Mouse (Mus musculus) spleen, postnatal 14 days (tissue): ENCODE results near the gene Pdzd9.
A peak's percentile ranks its signal among the peaks of the same experiment; 100 is the strongest.
"Not testable (repeated sequence)": the region's sequence is repeated elsewhere in the genome, so short reads cannot be mapped to it uniquely, and the experiment has no call there.

Experiments used
- DNase-seq, 2 experiments: peaks; one replicate each; pipeline ENCODE4 v3.0.0; 2021 to 2022; ENCODE audit warnings: low spot score in 2 of 2

Gene Pdzd9

GRCm38 (mm10) chr7:120670153-120670875, at the start of gene Pdzd9:
Gene Pdzd9, minus strand, starts transcription at chr7:120670343.
- DNase-seq, result peak; percentile 25 to 58

- DNase-seq, result no peak
Observed at GRCm38 (mm10) chr7:120717261-120717660, 47.1 kb upstream of the Pdzd9 start.

GRCm38 (mm10) chr7:120713951-120714350, 43.8 kb upstream of the Pdzd9 start:
- not testable (repeated sequence) for DNase-seq

GRCm38 (mm10) chr7:120713225-120713624, 43.1 kb upstream of the Pdzd9 start:
- no peak for DNase-seq

- no peak for DNase-seq
Observed at GRCm38 (mm10) chr7:120712071-120712470, 41.9 kb upstream of the Pdzd9 start.

GRCm38 (mm10) chr7:120703888-120704287, 33.7 kb upstream of the Pdzd9 start:
- no peak for DNase-seq

GRCm38 (mm10) chr7:120699586-120699985, 29.4 kb upstream of the Pdzd9 start:
- no peak for DNase-seq

- DNase-seq, result no peak
Observed at GRCm38 (mm10) chr7:120696331-120696730, 26.2 kb upstream of the Pdzd9 start.

GRCm38 (mm10) chr7:120695641-120696040, 25.5 kb upstream of the Pdzd9 start:
- no peak for DNase-seq

GRCm38 (mm10) chr7:120695196-120695595, 25.1 kb upstream of the Pdzd9 start:
- no peak for DNase-seq

GRCm38 (mm10) chr7:120693831-120694375, 23.8 kb upstream of the Pdzd9 start:
- no peak for DNase-seq

- DNase-seq, result peak in 1 of 2 experiments; percentile 19
Observed at GRCm38 (mm10) chr7:120690634-120691033, 20.5 kb upstream of the Pdzd9 start.

GRCm38 (mm10) chr7:120685227-120685626, 15.1 kb upstream of the Pdzd9 start:
- DNase-seq, result no peak

- DNase-seq, result no peak
Observed at GRCm38 (mm10) chr7:120684731-120685161, 14.6 kb upstream of the Pdzd9 start.

GRCm38 (mm10) chr7:120682002-120682401, 11.9 kb upstream of the Pdzd9 start:
- no peak for DNase-seq

- DNase-seq, result no peak
Observed at GRCm38 (mm10) chr7:120679023-120679422, 8.9 kb upstream of the Pdzd9 start.

- peak; percentile 14 to 18 for DNase-seq
Observed at GRCm38 (mm10) chr7:120677764-120678531, 7.8 kb upstream of the Pdzd9 start.

GRCm38 (mm10) chr7:120677001-120677643, 7.0 kb upstream of the Pdzd9 start, which contains the start of gene Mosmo:
Gene Mosmo, plus strand, starts transcription at chr7:120677618.
- peak; percentile 53 to 65 for DNase-seq

- DNase-seq, result no peak
Observed at GRCm38 (mm10) chr7:120671271-120671670, 1.1 kb upstream of the Pdzd9 start.

- DNase-seq, result peak in 1 of 2 experiments; percentile 32
Observed at GRCm38 (mm10) chr7:120662079-120662478, 8.1 kb downstream of the Pdzd9 start.

- no peak for DNase-seq
Observed at GRCm38 (mm10) chr7:120647849-120648248, 22.3 kb downstream of the Pdzd9 start.

- no peak for DNase-seq
Observed at GRCm38 (mm10) chr7:120643217-120643616, 26.9 kb downstream of the Pdzd9 start.
